Mouse (Mus musculus) erythroblast, embryonic 14.5 days (primary cell): ENCODE data around the gene Nup214.
"Not testable (repeated sequence)": the region's sequence is repeated elsewhere in the genome, so short reads cannot be mapped to it uniquely, and the experiment has no call there.

Source experiments
- GATA1 ChIP-seq: IDR thresholded peaks from 2 replicates; pipeline ENCODE4 v1.6.1; 2012; ENCODE audit warnings: low read length, inconsistent platforms, mixed read lengths
- TAL1 ChIP-seq: IDR thresholded peaks from 3 replicates; pipeline ENCODE4 v1.6.1; 2012; ENCODE audit warnings: low read length, inconsistent platforms, mixed read lengths

- TF ChIP-seq GATA1, TAL1: not testable (repeated sequence)
Observed at GRCm38 (mm10) chr2:32040646-32041045, 66.4 kb downstream of the Nup214 start.
